Mouse (Mus musculus) monocyte, adult 59 days (primary cell): Measurements from ENCODE around the gene Gga3. TPM values are rescaled to one million over a fixed set of nuclear protein-coding genes. Genes with fewer than 3 reads are reported as not detected.

Experiments used
- total RNA-seq, 2 experiments: library from RNA; stranded (reverse); gene quantifications; one replicate each; pipeline ENCODE4 v1.2.4; 2023

Gga3 gene
- total RNA-seq: 10 to 100 TPM; 74.0 to 86.5 TPM

DNA sequence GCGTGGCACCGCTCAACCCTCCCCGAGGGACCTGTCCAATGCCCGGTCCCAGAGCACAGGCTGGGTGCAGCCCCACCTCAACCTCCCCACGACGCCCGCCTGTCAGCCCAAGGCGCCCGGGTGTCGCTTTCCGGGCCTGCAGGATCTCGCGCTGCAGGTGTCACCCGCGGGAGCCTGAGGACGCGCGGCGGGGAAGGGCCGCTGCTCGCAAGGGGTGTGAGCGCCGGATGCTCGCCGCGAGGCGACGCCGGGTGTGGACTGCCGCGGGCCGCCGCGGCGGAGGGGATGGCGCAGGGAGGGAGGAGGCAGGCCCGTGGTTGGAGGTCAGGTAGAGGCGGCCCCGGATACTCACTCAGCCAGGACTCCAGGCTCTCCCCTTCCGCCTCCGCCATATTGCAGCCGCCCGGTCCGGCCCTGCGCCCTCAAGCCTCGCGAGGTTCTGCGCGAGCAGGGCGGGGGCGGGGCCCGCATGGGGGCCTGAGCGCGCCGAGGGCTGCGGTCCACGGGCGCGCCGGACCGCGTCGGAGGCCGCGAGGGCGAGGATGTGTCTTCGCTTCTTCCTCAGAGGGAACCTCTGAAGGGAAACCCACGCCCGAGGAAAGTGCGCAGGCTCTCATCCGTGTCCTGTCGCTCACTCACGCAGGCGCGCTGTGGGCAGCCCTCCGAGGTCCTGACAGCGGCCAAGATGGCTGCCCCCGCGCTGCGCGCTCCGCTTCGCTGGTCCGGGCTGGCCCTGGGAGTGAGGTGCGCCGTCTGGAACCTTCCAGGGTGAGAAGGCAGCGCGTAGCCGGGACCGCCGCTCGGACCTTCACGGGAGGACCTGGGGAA lies at the start of gene Gga3, which contains the start of gene Mrps7:
TSS of gene Gga3 (minus strand) at position 576 of the 828 bp plus-strand sequence.
TSS of gene Mrps7 (plus strand) at position 450 of the 828 bp plus-strand sequence.

GRCm38 (mm10) chr11:115627705-115628464 lies 24.0 kb upstream of the Gga3 start, which contains the start of gene Slc25a19:
Gene Slc25a19 (minus strand): TSS chr11:115628295.

GRCm38 (mm10) chr11:115612410-115613137 lies 8.7 kb upstream of the Gga3 start, which contains the start of gene Mif4gd:
Gene Mif4gd (minus strand): TSS chr11:115612969.

GRCm38 (mm10) chr11:115564064-115564809 lies 39.6 kb downstream of the Gga3 start, which contains the start of gene Nup85:
Gene Nup85 (plus strand): TSS chr11:115564434.

DNA sequence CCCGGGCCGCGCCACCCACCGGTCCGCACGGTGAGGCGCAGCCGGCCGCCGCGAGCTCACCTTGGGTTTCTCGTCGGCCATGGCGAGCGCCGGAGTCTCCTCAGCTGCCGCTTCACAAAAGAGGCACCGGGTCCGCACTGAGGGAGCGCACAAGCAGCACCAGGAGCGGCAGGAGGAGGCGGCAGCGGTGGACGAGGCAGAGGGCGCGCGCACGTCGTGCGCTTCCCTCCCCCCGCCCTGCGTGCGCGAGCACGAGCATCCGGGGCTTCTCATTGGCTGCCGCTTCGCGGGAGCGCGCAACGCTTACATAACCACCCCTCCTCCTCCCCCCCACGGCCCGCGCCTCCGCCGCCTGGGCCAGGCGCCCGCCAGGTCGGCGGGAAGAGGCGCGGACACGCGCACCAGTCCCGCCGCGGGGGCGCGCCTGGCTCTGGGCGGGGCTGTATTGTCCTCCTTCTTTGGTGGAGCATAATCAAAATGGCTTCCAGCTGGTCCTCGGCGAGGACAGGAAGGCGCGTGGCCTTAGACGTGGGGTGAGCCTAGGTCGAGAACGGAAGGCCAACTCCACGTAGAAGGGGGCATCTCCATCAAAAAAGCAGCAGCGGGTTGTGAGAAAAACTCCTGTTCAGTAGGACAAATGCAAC lies 67.7 kb downstream of the Gga3 start, which contains the start of gene Sumo2:
TSS of gene Sumo2 (minus strand) at position 239 of the 644 bp plus-strand sequence.

Other genes with a start within 250 kb of the Gga3 start
- under 1 TPM; 0.45 to 0.73 TPM for gene Hid1, start 236.3 kb downstream of the Gga3 start, total RNA-seq
- gene Cdr2l, start 222.1 kb downstream of the Gga3 start, total RNA-seq: under 1 TPM; 0.21 to 0.36 TPM
- gene Mrpl58, start 200.3 kb downstream of the Gga3 start, total RNA-seq: 10 to 100 TPM; 51.8 to 56.5 TPM
- 100 to 1,000 TPM; 227 to 243 TPM for gene Atp5h, start 184.1 kb downstream of the Gga3 start, total RNA-seq
- 10 to 100 TPM; 33.9 to 34.2 TPM for gene Kctd2, start 183.9 kb downstream of the Gga3 start, total RNA-seq
- gene Trim80, start 163.5 kb downstream of the Gga3 start, total RNA-seq: not detected
- under 1 TPM in 1 of 2 experiments, not detected in 1; 0.21 TPM for gene Slc16a5, start 141.6 kb downstream of the Gga3 start, total RNA-seq
- 10 to 100 TPM; 31.8 to 35.1 TPM for gene Armc7, start 128.4 kb downstream of the Gga3 start, total RNA-seq
- gene Nt5c, start 112.2 kb downstream of the Gga3 start, total RNA-seq: 10 to 100 TPM; 91.6 to 94.8 TPM
- 100 to 1,000 TPM; 177 to 178 TPM for gene Jpt1, start 89.7 kb downstream of the Gga3 start, total RNA-seq
- 100 to 1,000 TPM; 185 to 191 TPM for gene Sumo2, start 67.8 kb downstream of the Gga3 start, total RNA-seq
- gene Nup85, start 39.6 kb downstream of the Gga3 start, total RNA-seq: 10 to 100 TPM; 32.4 to 40.1 TPM
- gene Mrps7, start 126 bp downstream of the Gga3 start, total RNA-seq: 10 to 100 TPM; 19.5 to 22.1 TPM
- gene Mif4gd, start 8.9 kb upstream of the Gga3 start, total RNA-seq: 10 to 100 TPM; 42.1 to 46.5 TPM
- 10 to 100 TPM; 36.3 to 40.4 TPM for gene Slc25a19, start 24.2 kb upstream of the Gga3 start, total RNA-seq
- gene Grb2, start 104.5 kb upstream of the Gga3 start, total RNA-seq: 100 to 1,000 TPM; 226 to 238 TPM
- 10 to 100 TPM; 54.7 to 60.5 TPM for gene Tmem94, start 161.4 kb upstream of the Gga3 start, total RNA-seq
- gene Caskin2, start 209.6 kb upstream of the Gga3 start, total RNA-seq: 1 to 10 TPM; 1.2 to 1.3 TPM
- gene Tsen54, start 210.7 kb upstream of the Gga3 start, total RNA-seq: 10 to 100 TPM; 17.0 to 17.7 TPM
- 10 to 100 TPM in 1 of 2 experiments, 1 to 10 TPM in 1; 8.1 to 14.9 TPM for gene Llgl2, start 220.0 kb upstream of the Gga3 start, total RNA-seq